Mouse (Mus musculus): ENCODE data around the gene Foxd1. TPM values are rescaled to one million over a fixed set of nuclear protein-coding genes. Genes with fewer than 3 reads are reported as not detected.

Gene Foxd1
- total RNA-seq, 2 experiments from 2014 or later: 0.44 to 0.60 TPM

GRCm38 (mm10) chr13:98383911-98384498 lies 30.0 kb downstream of the Foxd1 start:
- DNase-seq (ENCODE audit: low spot score in 2 of 2): no peak

DNA sequence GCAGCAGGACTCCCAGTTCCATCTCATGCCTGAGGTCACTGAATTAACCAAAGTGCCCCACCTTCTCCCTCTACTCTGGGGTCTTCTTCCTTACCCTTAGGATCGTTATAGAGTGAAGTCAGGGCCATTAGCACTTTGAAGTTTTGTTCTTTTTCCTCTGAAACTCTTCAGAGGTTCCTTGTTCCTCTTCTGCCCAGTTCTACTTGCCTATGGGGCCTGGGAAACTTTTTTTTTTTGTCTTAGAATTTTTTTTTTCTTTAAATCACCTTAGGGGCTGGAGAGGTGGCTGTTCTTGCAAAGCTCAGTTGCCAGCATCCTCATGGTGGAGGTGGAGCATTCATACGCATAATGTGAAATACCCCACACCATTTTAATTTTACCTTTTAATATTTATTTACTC lies 31.8 kb downstream of the Foxd1 start:
- DNase-seq (ENCODE audit: low spot score in 2 of 2): no peak

DNA sequence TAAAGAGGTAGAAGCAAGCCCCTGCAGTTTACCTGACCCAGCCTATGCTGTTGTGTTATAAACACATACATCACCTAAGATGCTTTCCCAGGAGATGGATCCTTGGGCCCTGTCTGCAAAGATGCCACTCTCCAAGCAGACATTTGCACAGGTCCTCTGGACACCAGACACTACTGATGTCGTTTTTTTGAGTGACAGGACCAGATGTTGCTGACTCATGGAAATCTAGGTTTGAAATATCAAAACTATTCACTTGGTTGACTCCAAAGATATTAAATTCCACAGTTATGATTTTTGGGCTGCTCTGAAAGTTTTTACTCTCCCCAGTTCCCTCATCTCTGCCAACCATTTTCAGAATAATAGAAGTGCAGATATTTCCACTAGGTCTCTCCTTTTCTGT lies 35.0 kb downstream of the Foxd1 start:
- DNase-seq (ENCODE audit: low spot score in 2 of 2): no peak

DNA sequence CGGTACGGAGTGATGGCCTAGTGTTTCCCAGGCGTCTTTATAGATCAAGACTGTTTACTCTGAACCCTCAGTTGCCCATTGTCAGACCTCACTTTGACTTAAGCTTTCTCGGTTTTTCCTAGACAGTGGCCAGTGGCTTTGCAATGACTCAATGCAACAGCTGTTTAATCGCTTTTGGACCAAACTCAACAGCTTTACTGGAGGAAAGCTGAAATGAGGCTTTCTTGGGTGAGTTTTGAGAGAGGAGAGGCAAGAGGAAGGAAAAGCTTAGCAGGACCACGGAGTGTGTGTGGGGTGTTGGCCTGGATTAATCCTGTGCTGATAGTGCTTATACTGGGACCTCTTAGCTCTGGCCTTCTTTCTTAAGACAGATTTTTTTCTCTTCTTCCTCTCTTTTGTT lies 36.3 kb downstream of the Foxd1 start:
- DNase-seq (ENCODE audit: low spot score in 2 of 2): no peak

DNA sequence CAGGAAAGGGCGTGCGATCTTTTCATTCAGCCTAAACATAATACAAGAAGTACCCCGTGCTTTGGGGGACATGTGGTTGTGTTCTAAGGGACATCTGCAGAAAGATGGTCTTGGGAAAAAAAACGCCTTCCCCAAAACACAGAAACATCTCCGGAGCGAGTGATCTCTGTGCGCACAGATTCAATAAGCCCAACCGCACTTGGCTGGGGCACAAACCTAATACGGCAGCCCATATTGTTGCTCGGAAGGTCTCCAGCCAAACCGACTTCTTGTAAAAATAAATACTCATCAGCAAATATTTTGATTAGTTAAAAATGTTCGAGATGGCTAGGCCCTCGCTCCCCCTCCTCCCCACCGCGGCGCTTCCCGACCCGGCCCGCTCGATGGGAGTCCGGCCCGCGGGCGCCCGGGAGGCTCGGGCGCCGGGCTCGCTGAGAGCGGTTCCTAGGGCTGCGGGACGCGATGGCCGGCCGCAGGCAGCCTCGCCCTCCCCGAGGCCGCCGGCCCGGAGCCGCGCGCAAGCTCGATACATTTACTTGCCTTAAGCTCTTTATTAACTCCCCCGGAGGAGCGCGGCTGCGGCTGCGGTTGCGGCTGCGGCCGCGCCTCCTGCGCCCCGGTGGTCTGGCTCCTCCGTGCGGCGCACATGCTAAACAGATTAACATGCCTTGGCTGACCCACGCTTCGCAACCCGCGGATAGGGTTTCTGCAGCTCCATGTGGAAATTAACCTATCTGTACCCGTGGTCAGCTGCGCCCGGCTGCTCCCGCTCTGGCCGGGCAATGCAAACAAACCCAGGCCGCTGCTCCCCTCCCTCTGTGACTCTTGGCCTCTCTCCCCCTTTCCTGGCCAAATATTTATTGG lies 37.0 kb downstream of the Foxd1 start:
- DNase-seq (ENCODE audit: low spot score in 2 of 2): peak; percentile 36 to 66

- no peak for DNase-seq (ENCODE audit: low spot score in 2 of 2)
These were observed 37.6 kb downstream of the Foxd1 start for GRCm38 (mm10) chr13:98391635-98391990.

- DNase-seq (ENCODE audit: low spot score in 2 of 2): no peak
These were observed 38.0 kb downstream of the Foxd1 start for GRCm38 (mm10) chr13:98392031-98392430.

DNA sequence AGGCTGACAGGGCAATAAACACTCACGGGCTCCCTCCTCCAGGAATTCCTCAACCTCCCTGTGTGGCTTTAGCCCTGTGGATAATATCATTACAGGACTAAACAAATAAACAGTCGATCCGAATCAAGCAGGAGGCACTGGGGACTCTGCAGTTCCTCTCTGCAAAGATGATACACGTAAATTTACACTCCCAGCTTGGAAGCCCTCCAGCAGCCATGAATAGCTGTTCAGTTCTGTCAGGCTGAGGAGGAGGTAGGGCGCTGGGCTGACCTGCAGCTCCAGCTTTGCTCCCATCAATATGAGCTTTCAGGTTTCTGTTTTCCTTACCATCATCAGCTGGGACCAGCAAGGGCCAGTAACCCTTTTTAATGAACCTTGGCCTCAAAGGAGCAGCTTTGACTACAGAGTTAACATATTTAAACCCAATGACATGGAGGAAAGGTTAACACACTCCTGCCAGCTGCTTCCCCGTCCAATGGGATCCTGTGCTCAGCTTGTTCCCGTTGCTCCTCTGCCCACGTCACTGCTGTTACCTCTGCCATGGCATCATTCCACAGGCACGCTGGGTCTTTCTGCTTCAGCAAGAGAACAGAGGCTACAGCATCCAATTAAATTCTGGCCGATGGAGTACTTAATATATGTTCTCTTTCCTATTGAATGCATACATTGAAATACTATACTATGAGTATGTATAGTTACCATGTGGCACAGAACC lies 39.5 kb downstream of the Foxd1 start:
- DNase-seq (ENCODE audit: low spot score in 2 of 2): no peak

Other genes with a start within 250 kb of the Foxd1 start
- gene Arhgef28, start 147.8 kb upstream of the Foxd1 start, total RNA-seq (2021): 1 to 10 TPM; 4.8 to 5.9 TPM
- 1 to 10 TPM; 8.4 to 9.9 TPM for gene Utp15, start 91.2 kb upstream of the Foxd1 start, total RNA-seq (2021)
- gene Ankra2, start 91.2 kb upstream of the Foxd1 start, total RNA-seq (2021): 10 to 100 TPM; 22.0 to 24.8 TPM
- not detected for gene Gm21976, start 74.4 kb upstream of the Foxd1 start, total RNA-seq (2021)
- gene Btf3, start 37.2 kb upstream of the Foxd1 start, total RNA-seq (2021): 100 to 1,000 TPM; 364 to 369 TPM
- not detected for gene Gm10320, start 137.8 kb downstream of the Foxd1 start, total RNA-seq (2021)

All from gastrocnemius, postnatal 4 days (tissue).